Mouse (Mus musculus) left cerebral cortex, postnatal 10 days (tissue): ENCODE measurements around the gene Cd63. TPM values are rescaled to one million over a fixed set of nuclear protein-coding genes. Genes with fewer than 3 reads are reported as not detected.

Experiments used
- DNase-seq, 2 experiments: peaks; one replicate each; pipeline ENCODE4 v3.0.0; 2021 to 2022; ENCODE audit warnings: low spot score in 2 of 2, mixed read lengths in 1 of 2; ENCODE audit errors: extremely low spot score in 1 of 2
- intact Hi-C: fragments of 180-260 bp; cut with DNase I; formaldehyde crosslinking; loops from one replicate; pipeline ENCODE4 v1.15.1; 2025
- total RNA-seq, 2 experiments: library from RNA; stranded (reverse); gene quantifications; 2 replicates each; pipeline ENCODE4 v1.2.3; 2021

Cd63 gene
- 10 to 100 TPM; 63.0 to 66.0 TPM for total RNA-seq

DNA sequence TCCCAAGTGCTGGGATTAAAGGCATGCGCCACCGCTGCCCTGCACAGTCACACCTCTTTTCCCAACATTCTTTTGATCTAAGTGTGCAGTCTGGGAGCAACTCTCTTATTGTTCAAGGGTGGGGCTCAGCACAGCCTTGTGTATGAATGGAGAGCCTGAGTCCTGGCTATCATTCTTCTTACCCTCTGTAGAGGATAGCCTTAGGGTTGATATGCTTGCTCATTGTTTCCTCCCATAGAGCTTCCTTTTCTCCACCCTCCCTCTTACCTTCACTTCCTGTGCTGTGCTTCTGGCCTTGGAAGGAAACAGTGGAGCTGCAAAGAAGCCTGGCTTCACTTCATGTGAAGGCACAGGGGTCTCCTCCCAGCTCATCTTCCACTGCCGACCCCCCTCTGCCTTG lies at the start of gene Cd63:
TSS of gene Cd63 (plus strand) at position 292 of the 400 bp plus-strand sequence.
- intact Hi-C loops: no loop called here
- DNase-seq: no peak

DNA sequence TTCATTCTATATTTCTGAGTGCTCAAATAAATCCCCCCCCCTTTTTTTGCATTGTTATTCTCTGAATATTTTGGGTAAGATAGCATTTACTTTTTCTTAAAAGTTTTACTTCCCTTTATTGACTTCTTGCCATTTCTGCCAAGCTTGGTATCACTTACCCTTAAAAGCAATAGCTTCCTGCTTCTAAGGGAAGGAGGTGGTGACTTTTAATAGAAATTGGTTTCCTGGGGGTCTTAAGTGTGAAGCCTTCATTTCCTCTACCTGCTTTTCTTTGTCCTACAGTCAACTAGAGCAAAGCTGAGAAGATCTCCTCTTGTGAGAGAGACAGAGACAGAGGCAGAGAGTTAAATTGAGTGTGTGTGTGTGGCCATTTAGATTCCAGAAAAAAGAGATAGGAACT lies 39.6 kb upstream of the Cd63 start:
- intact Hi-C loops: no loop called here
- no peak for DNase-seq

DNA sequence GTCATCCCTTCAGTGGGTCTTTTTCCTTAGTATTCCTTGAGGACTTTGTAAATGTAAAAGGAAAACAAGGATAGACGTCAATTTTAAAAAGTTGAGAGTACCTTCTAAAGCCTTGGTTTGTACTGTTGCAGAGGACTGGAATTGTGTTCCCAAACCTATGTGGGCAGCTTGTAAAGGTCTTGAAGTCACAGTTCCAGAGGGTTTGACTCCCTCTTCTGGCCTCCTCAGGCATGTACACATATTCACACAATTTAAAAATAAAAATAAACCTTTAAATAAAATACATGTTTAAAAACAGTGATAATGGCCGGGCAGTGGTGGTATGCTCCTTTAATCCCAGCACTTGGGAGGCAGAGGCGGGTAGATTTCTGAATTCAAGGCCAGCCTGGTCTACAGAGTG lies 34.7 kb upstream of the Cd63 start:
- intact Hi-C loops: no loop called here
- DNase-seq: no peak

DNA sequence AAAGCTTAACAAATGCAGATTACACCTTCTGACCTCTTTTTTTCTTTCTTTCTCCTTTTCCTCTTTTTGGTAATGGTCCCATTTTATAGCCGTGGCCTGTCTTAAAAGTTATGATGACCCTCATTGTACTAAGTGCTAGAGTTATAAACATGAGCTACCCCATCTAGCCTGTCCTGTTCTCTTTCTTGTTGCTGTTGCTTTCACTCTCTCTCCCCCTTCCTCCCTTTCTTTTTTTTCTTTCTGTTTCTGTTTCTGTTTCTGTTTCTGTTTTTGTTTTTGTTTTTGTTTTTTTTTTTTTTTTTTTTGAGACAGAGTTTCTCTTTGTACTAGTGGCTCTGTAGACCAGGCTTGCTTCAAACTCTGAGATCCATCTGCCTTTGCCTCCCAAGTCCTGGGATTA lies 34.3 kb upstream of the Cd63 start:
- DNase-seq: no peak
- intact Hi-C loops: no loop called here

DNA sequence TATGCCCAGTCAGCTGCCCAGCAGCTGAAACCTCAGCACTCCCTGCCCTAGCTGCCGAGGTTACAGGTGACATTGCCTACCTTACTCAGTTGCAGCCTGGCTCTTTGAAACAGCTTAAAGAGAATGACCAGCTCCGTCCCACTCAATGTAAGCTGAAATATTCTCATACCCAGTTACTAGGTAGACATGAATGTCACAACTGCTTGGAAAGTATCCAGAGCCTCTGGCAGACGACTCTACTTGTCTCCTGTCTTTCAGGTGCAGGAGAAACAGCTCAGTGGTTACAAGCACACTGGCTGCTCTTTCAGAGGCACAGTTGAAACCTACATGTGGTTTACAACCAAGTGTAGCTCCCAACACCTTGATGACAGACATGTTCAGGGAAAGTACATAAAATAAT lies 30.4 kb upstream of the Cd63 start:
- intact Hi-C loops: no loop called here

DNA sequence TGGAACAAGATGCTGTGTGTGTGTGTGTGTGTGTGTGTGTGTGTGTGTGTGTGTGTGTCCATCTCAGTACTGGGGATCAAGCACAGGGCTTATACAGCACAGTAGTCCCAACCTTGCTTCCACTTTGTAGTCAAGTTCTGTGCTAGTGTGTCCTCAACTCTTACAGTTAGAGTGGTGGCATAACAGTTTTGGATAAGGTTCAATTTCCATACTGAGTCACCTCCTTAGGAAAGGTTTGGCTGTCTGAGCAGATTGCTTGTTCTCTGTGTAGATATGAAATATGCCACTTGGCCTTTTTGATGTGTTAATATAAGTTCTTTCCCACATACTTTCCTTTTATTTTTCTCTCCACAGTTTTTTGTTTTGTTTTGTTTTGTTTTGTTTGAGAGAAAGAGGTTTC lies 22.5 kb upstream of the Cd63 start:
- intact Hi-C loops: no loop called here
- no peak for DNase-seq

More for the DNA sequence above, 30.4 kb upstream of the Cd63 start:
- DNase-seq: no peak

DNA sequence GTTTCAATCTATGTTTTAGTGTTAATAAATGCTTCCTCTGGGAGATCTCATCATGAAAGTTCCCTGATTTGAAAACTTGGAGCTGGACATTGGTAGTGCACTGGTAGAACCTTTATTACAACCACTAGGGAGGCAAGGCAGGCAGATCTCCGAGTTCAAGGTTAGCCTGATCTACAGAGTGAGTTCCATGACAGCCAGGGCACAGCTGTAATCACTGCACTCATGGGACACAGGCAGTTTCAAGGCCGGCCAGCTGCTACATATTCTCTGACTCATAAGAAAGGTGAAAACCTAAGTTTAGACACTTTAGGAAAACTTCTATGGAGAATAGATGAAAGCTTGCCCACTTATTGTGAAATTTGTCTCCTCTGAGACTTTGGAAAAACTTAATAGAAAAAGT lies 22.0 kb upstream of the Cd63 start:
- intact Hi-C loops: no loop called here

DNA sequence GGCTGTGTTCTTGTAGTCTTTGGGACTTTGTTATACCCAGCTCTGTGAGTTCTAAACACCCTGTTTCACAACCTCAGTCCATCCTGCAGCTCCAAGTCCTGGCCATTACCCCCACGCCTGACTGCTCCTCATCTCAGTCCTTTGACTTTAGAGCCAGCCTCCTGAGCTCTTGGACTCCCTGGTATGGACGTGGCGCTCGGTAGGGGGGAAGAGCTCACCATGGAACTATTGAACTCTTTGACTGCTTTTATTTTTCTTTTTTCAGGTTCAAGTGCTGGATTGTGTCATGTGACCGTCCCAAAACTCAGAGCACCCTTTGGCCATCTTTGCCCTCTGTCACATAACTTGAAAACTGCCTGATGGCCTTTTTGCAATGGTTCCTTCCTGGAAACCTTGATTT lies 18.7 kb upstream of the Cd63 start:
- no peak for DNase-seq
- intact Hi-C loops: no loop called here

More for the DNA sequence above, 22.0 kb upstream of the Cd63 start:
- DNase-seq: no peak

DNA sequence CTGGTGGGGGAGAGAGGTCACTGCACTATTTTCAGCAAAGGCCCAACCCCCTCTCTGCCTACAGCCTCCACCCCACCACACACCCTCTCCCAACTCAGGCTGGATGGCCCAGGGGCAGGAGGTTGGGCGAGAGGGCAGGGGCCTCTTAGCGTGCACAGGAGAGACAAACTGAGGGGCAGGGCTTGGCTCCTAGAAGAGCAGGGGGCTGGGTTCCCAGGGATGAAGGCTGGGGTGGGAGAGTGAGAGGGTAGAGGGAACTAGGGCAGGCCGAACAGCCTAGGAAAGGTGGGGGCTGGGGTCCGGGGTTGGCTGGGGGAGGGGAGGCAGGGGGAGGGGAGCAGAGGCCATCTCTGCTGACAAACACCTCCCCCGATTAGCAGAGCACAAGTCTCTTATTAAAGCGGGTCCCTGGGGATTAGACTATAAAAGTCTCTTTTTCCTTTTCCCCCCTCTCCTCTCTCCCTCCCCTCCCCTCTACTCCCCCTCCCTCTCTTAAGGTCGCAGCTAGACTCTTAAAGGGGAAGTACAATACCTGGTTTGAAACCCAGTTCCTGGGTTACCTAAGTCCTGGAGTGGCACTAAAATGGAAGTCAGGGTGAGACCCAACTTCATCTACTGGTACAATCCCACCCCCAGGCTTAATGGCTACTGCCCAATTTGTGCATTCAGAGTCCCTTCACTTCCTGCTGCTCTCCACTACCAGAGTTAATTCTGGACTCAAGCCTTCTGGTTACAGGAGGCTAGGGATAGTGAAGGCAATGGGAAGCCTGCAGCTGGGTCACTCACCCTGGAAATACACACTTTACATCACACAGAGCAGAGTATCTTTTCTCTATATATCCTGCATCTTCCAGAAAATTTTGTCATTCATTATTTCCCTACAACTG lies 11.6 kb upstream of the Cd63 start:
- intact Hi-C loops: no loop called here
- no peak for DNase-seq

DNA sequence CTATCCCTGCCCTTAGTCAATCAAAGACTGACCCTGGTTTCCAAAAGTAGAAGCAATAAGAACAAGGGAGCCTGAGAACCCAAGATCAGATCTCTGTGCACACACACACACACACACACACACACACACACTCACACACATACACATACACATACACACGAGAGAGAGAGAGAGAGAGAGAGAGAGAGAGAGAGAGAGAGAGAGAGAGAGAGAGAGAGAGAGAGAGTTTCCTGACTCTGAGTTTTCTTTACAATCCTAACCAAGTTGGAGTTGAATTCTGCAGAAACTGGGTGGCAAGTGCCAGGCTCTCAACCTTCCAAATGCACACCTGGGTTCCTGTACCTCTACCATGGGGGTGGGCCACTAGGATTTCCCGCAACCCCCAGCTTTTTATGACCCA lies 10.9 kb upstream of the Cd63 start:
- DNase-seq: no peak
- intact Hi-C loops: loop anchor here (5.0 to 10.0 kb wide), 2 partner anchors 43 to 145 kb away; partner anchors contain the start of genes Dgka and Pym1

DNA sequence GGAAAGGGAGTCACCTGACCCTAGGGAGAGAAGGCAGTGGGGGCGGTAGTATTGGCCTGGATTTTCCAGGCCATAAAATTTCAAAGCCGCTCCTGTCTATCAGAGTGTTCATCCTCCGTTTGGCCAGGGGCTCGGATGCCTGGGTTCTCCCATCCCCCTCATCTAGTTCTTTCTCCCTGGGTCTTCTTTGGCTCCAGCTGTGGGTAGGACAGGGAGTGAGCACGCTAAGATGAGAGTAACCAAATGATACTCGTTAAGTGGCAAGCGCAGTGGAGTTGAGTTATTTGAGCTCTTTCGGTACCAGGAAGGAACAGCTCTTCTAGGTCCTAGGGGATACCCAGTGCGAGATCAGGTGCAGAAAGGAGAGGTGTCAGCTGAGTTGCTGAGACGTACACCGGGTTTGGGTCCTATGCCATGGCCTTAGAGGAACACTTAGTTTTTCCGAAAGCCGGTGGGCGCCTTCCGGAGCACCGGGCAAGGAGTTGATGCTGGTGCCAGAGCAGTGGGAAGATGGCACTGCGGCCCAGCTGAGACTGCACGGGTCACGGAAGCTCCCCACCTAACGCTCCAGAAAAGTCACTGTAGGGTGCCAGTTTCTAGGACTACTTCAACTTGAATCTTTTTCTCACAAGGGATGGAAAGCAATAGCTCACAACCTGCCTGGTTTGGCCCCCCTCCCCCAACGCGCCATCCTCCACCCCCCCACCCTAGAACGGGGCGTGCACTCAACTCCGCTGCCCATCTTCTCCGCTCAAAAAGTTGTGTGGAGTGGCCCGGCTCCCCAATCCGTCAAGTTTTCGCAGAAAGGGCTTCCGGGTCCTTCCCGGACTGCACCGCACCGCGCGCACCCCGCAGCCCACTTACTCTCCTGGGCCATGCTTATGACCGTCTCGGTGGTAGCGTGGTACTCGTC lies 10.2 kb upstream of the Cd63 start:
- intact Hi-C loops: loop anchor here (5.0 to 10.0 kb wide), 2 partner anchors 43 to 146 kb away; partner anchors contain the start of genes Dgka and Pym1
- DNase-seq: no peak

DNA sequence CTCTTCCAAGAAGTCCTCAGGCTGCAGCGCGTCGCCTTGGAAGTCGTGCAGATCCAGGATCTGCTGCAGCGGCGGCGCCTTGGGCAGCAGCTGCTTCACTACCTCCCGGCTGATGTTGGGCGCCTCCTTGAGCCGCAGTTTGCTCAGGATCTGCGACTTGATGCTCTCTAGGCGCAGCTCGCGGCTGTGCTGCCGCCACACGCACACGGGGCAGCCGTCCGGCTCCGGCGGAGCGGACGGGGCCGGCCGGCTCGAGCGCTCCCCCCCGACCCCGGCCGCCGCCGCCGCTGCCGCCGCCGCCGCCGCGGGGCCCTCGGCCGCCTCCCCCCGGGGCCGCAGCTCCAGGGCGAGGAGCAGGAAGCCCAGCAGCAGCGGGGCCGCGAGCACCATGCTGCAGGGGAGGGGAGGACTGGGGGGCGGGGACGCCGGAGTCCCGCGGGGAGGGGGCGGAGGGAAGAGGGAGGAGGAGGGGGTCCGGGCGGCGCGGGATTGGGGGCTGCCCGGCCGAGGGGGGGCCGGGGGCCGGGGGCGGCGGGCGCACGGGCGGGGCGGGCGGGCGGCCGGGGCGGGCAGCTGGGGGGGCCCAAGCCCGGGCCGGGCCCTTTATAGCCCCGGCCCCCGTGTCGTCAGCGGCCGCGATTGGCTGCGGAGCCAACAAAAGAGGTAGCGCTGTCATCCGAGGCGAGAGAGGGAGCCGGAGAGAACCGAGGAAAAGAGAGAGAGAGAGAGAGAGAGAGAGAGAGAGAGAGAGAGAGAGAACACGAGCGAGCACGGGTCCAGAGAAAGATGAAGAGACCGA lies 9.3 kb upstream of the Cd63 start, which contains the start of gene Gdf11:
TSS of gene Gdf11 (minus strand) at position 423 of the 799 bp plus-strand sequence.
- intact Hi-C loops: loop anchor here (5.0 to 10.0 kb wide), 2 partner anchors 44 to 147 kb away; partner anchors contain the start of genes Dgka and Pym1

DNA sequence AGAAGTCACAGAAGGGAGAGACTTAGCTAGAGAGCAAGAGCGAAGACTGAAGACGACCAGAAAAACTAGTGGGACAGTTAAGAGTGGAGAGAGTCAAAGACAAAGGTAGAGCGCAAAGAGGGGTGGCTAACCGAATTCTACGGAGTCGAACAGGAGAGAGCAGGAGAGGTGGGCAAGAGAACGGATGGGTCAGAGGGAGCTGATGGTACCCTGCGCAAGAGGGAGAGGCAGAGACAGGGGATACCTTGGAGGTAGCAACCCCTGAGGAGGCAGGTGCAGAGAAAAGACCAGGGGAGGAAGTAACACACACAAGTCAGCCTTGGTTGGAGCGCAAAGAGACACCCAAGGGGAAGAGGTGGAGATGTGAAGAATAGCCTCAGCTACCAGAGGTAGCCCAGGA lies 8.5 kb upstream of the Cd63 start:
- intact Hi-C loops: loop anchor here (5.0 to 10.0 kb wide), 2 partner anchors 45 to 147 kb away; partner anchors contain the start of genes Dgka and Pym1
- no peak for DNase-seq

More for the DNA sequence above, 9.3 kb upstream of the Cd63 start, which contains the start of gene Gdf11:
- DNase-seq: peak in 1 of 2 experiments; percentile 79

DNA sequence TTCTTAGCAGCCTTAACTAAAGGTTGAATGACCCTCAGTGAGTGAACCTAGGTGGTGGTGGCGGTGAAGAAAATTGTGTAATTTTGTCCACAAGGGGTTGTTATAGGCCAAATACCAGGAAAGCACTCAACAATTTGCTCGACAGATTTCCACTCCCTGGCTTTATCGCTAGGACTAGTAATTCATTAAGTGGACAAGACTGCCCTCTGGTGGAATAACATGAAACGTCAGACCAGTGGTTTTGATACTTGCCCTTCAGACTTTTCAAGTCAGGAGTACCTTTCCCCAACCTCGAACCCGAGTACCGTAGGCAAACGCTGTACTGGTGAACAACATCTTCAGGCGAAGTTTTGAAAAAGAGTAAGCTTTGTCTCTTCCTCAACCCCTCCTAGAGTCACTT lies 5.4 kb upstream of the Cd63 start:
- intact Hi-C loops: loop anchor here (10.0 kb wide), 1 partner anchor 151 kb away; the partner anchor contains the start of genes Dgka and Pym1
- DNase-seq: peak; percentile 69 to 84

DNA sequence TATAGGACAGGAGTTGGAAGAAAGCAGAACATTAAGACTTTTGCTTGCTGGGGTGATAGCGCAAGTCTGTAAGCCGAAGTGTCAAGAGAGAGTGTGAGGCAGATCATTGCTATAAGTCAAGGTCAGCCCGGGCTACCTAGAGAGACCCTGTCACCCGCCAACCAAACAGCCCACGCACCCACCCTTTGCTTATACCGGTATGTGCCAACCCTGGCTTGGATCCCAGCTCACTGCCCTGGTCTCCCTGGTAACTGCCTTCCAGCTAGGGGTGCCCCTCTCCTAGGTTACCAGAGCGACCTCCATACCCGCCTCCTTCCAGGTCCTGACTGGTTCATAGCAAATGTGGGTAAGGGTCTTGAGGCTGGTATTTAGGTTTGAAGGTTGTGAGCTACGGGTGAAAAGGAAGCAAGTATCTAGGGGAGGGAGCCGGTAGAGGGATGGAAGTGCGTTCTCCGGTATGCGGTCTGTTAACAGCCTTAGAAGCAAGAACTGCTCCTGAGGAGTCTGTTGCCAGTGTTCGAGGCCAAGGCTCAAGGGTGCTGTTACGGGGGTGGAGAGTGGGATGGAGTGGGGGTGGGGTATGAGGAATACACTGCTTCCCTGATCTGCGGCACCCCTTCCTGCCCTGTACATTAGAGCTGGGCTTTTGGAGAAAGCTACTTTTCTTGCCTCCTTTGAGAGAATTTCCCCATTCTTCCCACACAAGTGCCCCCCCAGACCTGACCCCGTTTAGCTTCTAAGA lies 4.7 kb upstream of the Cd63 start:
- DNase-seq: peak; percentile 71 to 77
- intact Hi-C loops: loop anchor here (10.0 kb wide), 1 partner anchor 151 kb away; the partner anchor contains the start of genes Dgka and Pym1

DNA sequence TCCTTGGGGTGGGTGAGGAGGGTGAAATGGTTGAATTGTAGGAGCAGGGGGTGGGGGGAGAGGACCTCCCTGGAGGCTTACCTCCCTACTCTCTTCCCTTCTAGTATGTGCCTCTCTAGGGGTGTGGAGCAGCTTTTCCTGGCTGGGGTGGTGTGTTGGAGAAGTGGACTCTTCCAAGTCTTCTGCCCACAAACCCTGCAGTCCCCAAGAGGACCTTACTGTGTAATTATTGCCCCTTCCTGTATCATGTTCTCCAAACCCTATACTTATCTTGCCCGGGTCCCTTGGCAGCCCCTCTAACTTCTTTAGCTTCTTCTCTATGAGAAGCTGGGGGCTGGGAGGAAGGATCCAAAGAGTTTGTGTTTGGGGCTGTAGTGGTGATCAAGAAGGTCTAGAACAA lies 4.0 kb upstream of the Cd63 start:
- no peak for DNase-seq
- intact Hi-C loops: loop anchor here (10.0 kb wide), 1 partner anchor 152 kb away; the partner anchor contains the start of genes Dgka and Pym1

DNA sequence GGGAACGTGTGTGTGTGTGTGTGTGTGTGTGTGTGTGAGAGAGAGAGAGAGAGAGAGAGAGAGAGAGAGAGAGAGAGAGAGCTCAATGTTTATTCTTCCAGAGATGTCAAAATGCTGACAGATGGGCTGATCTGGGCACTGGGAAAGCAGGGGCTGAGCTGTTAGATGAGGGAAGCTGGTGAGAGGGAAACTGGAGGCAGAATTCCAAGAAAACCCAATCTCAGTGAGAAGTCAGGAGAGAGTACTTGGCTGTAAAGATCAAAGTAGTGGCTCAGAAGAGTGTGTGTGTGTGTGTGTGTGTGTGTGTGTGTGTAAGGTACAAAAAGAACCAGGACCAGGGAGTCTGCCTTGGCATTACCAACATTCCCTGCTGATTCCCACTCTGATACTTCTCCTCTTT lies 3.3 kb upstream of the Cd63 start:
- intact Hi-C loops: loop anchor here (10.0 kb wide), 1 partner anchor 153 kb away; the partner anchor contains the start of genes Dgka and Pym1
- no peak for DNase-seq
